Mouse (Mus musculus) thymus, adult 18-20 months (tissue): Measurements from ENCODE around the gene Gm906.
"Not testable (repeated sequence)": the region's sequence is repeated elsewhere in the genome, so short reads cannot be mapped to it uniquely, and the experiment has no call there.

ENCODE experiments used
- DNase-seq, 2 experiments: peaks; one replicate each; pipeline ENCODE4 v3.0.0; 2022; ENCODE audit warnings: mixed read lengths in 2 of 2

The Gm906 gene

GRCm38 (mm10) chr13:50250208-50250607 lies at the start of gene Gm906:
Gene Gm906, minus strand, starts transcription at chr13:50250308.
- not testable (repeated sequence) for DNase-seq

DNA sequence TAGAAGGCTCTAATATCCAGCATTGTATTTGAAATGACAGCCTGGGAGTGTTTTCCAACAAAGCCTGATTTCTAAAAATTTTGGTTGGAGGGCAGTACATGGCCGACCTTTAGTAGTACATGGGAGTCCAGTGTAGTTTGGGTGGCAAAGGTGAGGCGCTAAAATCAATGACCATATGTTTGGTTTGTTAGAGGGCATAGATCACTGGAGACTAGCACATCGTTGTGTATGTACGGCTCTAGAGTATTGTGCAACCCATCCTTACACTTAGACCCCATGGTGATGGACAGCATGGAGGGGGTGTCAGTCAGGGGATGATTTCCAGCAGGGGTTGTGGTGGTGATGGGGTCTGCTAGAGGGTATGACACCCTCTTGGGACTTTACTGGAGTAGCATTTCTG lies 33.2 kb upstream of the Gm906 start:
- DNase-seq, result not testable (repeated sequence)

- DNase-seq, result no peak
Observed at GRCm38 (mm10) chr13:50236487-50236886, 13.6 kb downstream of the Gm906 start.

GRCm38 (mm10) chr13:50211842-50212241 lies 38.3 kb downstream of the Gm906 start:
- DNase-seq, result not testable (repeated sequence)

GRCm38 (mm10) chr13:50210191-50210590 lies 39.9 kb downstream of the Gm906 start:
- DNase-seq, result not testable (repeated sequence)

- not testable (repeated sequence) for DNase-seq
Observed at GRCm38 (mm10) chr13:50209651-50210050, 40.5 kb downstream of the Gm906 start.

DNA sequence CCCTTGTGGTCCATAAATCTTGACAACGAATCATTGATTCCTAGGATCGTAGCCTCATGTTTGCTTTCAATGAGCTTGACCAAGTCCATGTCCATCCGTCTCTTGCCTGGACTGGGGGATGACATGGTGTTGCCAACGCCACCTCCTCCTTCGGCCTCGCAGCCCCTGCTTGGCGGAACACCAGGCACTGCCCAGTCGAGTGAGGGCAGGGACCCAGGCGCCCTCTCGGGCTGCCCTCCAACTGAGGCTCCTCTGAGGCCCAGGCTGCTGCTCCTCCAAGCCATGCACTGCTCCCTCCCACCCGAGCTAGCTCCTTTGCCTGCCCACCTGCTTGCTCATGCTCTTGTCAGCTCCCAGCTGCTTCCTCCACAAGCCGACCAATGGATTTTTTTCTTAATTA lies 42.1 kb downstream of the Gm906 start:
- no peak for DNase-seq

GRCm38 (mm10) chr13:50196831-50197230 lies 53.3 kb downstream of the Gm906 start:
- DNase-seq, result not testable (repeated sequence)
